Mouse (Mus musculus): Measurements from ENCODE around the gene Myo16.

GRCm38 (mm10) chr8:10175976-10176375 lies 22.3 kb downstream of the Myo16 start:
- TF ChIP-seq CTCF (IDR thresholded peaks at IDR 0.05; ENCODE audit: control insufficient read depth, insufficient read depth, insufficient replicate concordance, low read depth, low read length) = no peak
- no peak for TF ChIP-seq POLR2A (IDR thresholded peaks at IDR 0.05; ENCODE audit: control insufficient read depth, low read depth, low read length)

All from testis, adult 2 months (tissue).